Mouse (Mus musculus): ENCODE results near the gene Slc2a5.

Gene Slc2a5

GRCm38 (mm10) chr4:150119055-150119454, at the start of gene Slc2a5:
Slc2a5 (plus strand) TSS chr4:150119283.
- no peak for DNase-seq (ENCODE audit: low spot score)

- DNase-seq (ENCODE audit: low spot score), result no peak
Observed at GRCm38 (mm10) chr4:150070136-150070535, 48.9 kb upstream of the Slc2a5 start.

- DNase-seq (ENCODE audit: low spot score), result no peak
Observed at GRCm38 (mm10) chr4:150072416-150073101, 46.5 kb upstream of the Slc2a5 start.

- peak; percentile 60 for DNase-seq (ENCODE audit: low spot score)
Observed at GRCm38 (mm10) chr4:150073102-150073473, 46.0 kb upstream of the Slc2a5 start.

- no peak for DNase-seq (ENCODE audit: low spot score)
Observed at GRCm38 (mm10) chr4:150075350-150075749, 43.7 kb upstream of the Slc2a5 start.

GRCm38 (mm10) chr4:150076147-150076546, 42.9 kb upstream of the Slc2a5 start:
- no peak for DNase-seq (ENCODE audit: low spot score)

- no peak for DNase-seq (ENCODE audit: low spot score)
Observed at GRCm38 (mm10) chr4:150078646-150079045, 40.4 kb upstream of the Slc2a5 start.

- DNase-seq (ENCODE audit: low spot score), result no peak
Observed at GRCm38 (mm10) chr4:150079244-150079643, 39.8 kb upstream of the Slc2a5 start.

GRCm38 (mm10) chr4:150080330-150080967, 38.6 kb upstream of the Slc2a5 start:
- DNase-seq (ENCODE audit: low spot score), result no peak

GRCm38 (mm10) chr4:150085366-150085765, 33.7 kb upstream of the Slc2a5 start:
- DNase-seq (ENCODE audit: low spot score), result no peak

GRCm38 (mm10) chr4:150086841-150087160, 32.3 kb upstream of the Slc2a5 start:
- DNase-seq (ENCODE audit: low spot score), result no peak

GRCm38 (mm10) chr4:150087161-150087889, 31.8 kb upstream of the Slc2a5 start, which contains the start of gene Gpr157:
Gpr157 (plus strand) TSS chr4:150087365.
- peak; percentile 92 for DNase-seq (ENCODE audit: low spot score)

- no peak for DNase-seq (ENCODE audit: low spot score)
Observed at GRCm38 (mm10) chr4:150087890-150088530, 31.1 kb upstream of the Slc2a5 start.

- no peak for DNase-seq (ENCODE audit: low spot score)
Observed at GRCm38 (mm10) chr4:150089121-150089520, 30.0 kb upstream of the Slc2a5 start.

- peak; percentile 31 for DNase-seq (ENCODE audit: low spot score)
Observed at GRCm38 (mm10) chr4:150091887-150092582, 27.0 kb upstream of the Slc2a5 start.

GRCm38 (mm10) chr4:150092583-150092902, 26.5 kb upstream of the Slc2a5 start:
- DNase-seq (ENCODE audit: low spot score), result no peak

- DNase-seq (ENCODE audit: low spot score), result no peak
Observed at GRCm38 (mm10) chr4:150093560-150094462, 25.3 kb upstream of the Slc2a5 start.

GRCm38 (mm10) chr4:150094463-150094789, 24.7 kb upstream of the Slc2a5 start:
- DNase-seq (ENCODE audit: low spot score), result no peak

- DNase-seq (ENCODE audit: low spot score), result no peak
Observed at GRCm38 (mm10) chr4:150096309-150096708, 22.8 kb upstream of the Slc2a5 start.

GRCm38 (mm10) chr4:150097847-150098246, 21.2 kb upstream of the Slc2a5 start:
- no peak for DNase-seq (ENCODE audit: low spot score)

GRCm38 (mm10) chr4:150098880-150099279, 20.2 kb upstream of the Slc2a5 start:
- peak; percentile 32 for DNase-seq (ENCODE audit: low spot score)
